Mouse (Mus musculus) lung, adult 18-20 months (tissue): ENCODE data around the gene Olfr866.

Experiments
- DNase-seq, 2 experiments: peaks; one replicate each; pipeline ENCODE4 v3.0.0; 2022; ENCODE audit warnings: mixed read lengths in 2 of 2

Gene Olfr866

DNA sequence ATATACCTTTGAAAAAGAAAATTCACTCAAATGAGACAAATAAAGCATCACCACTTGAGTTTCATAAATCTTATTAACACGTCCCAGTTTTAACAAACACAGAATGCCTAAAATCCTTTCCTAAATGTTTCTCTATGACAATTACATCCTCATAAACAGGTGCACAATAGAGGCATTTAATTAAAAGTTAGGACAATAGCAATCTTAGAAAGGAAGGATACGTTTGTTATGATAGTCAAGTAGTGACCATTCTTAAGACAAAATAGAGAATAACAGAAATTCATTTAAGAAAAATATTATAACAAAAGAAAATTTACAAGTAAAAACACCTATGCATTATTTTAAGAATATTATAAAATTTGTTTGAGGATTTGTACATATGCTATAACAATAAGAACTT, at the start of gene Olfr866:
Gene Olfr866, minus strand, starts transcription at position 101 of the 400 bp plus-strand sequence.
- DNase-seq = no peak

DNA sequence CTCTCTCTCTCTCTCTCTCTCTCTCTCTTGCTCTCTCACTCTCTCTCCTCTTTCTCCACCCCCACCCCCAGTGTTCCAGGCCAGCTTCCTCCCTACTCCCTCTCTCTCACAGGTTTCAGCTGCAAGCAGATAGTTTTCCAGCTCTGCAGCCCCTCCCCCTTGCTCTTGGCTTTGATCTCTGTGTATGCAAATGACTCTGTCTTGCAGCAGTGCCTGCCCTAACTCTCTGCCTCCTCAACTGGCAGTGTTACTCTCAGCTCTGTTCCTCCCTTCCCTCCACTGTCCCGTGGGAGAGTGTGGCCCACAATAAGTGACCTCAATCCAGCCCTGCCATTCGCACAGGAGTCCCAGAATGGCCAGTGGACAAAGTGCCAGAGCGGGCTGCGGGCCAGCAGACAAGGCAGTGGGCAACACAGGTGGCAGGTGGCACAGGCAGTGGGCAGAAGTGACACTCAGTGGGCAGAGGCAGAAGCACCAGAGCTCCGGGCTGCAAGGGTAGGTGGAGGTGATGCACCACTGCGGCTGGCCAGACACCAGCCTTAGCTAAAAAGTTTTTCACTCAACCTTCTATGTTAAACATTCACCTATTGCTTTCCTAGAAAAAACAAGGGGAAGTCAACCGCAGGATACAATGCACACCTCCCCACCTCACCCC, 45.8 kb upstream of the Olfr866 start:
- no peak for DNase-seq

DNA sequence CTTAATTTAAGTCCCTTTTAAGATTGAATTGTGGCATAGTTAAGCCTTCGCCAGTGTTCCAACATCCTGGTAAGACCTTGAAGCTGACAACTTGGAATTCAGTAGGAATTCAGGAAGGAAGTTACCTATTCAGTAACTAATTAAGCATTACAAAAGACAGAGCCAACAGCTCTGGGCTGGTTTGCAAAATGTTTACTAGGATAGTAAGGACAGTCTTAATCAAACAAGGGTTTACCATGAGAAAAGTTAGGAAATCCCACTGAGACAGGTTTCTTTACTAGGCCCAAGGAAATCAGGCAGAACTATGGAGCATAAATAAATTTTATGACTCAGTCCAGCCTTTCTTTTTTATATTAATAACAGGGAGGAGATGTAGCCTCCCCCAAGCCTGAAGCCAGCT, 43.5 kb upstream of the Olfr866 start:
- DNase-seq = no peak

DNA sequence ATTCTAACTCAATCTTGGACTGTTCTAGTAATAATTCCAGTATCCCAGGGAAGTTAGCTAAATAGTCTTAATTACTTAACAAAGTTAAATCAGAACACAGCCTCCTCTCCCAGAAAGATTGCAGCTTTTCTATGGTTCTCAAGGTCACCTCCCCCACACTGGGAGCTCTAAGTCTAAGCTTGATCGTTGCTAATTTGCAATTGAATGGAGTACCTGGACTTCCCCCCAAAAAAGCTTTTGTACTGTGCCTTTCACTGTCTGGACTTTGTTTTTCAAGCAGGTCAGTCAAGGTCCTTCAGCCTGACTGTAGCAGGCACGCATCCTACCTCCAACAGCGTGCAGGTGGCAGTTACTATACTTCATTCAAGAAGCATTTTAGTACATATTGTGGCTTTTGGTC, 42.4 kb upstream of the Olfr866 start:
- DNase-seq = no peak

DNA sequence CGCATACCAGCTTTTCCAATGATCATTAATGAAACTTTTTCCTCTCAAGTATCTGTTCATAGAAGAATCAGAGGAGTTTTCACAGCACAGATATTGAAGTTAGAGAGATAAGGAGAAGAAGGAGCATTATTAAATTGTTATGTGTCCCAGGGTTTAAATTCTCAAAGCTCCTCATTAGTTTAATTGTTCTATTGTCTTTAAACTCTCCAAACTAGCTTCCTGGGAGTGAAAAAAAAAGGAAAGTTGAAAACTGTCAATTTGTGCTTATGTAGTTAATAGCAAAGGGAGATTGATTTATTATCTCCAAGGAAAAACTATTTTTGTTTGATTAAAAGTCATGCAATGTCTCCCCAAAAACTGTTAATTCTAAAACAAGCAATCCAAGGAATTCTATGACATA, 29.6 kb upstream of the Olfr866 start, which contains the start of gene Olfr867:
Gene Olfr867, minus strand, starts transcription at position 101 of the 400 bp plus-strand sequence.
- DNase-seq = no peak

DNA sequence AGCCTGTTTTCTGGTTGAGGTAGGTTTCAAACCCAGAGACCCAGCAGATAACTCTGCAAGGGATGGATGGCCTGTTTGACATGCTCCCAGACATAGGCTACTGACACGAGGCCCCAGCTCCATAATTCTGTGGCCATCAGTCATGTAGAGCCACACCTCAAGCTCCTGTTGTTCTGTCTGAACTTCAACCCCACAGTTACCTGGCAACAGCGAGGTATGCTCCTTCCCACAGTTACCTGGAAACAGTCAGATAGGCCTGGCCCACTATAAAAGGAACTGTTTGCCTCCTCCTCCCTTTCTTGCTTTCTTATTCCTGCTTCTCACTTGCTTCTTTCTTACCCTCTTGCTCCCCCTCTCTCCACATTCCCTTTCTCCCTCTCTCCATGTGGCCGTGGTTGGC, 20.1 kb upstream of the Olfr866 start:
- DNase-seq = no peak
